Mouse (Mus musculus) lung, adult 2 months (tissue): ENCODE results near the gene Ube4b.

ENCODE experiments used
- CTCF ChIP-seq: fragments of 200-500 bp; IDR thresholded peaks from 2 replicates; pipeline ENCODE4 v1.5.1; 2011; ENCODE audit warnings: mild to moderate bottlenecking, low read length, control low read depth; ENCODE audit not compliant: insufficient read depth
- POLR2A ChIP-seq: fragments of 200-500 bp; IDR thresholded peaks from 2 replicates; pipeline ENCODE4 v1.6.1; 2011; ENCODE audit warnings: low read depth, mild to moderate bottlenecking, control low read depth, low read length, borderline replicate concordance; ENCODE audit errors: extremely low read depth

DNA sequence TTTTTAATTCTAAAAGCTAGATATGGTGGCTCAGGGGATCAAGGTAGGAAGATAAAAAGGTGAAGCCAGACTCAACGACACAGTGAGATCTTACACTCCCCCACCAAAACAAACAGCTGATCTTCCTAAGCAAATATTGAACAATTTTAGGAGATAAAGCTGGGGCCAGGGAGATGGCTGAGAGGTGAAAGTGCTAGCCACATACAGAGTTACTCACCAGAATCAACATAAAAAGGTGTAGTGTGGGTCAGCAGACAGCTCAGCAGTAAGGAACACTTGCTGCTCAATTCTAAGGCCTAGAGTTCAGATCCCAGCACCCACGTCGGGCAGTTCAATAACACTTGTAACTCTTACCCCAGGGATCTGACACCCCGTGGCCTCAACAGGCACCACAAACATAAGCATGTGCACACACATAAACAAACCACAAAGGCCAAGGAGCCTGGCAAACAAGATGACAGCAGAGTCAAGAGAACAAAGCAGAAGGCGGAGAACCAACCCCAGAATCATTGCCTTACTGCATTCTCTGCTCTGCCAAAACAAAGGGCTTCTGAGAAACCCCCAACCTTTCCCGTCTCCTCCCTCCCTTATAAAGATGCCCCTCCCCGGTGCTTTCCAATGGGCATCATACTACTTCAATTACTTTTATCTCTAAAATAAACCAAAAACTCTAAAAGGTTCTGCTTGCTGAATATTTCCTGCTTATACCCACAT is 144.4 kb downstream of the Ube4b start:
- TF ChIP-seq POLR2A (no peak), CTCF (no peak)
